ENCODE assay signal across 20 mouse cellular contexts in the genomic region with DNA sequence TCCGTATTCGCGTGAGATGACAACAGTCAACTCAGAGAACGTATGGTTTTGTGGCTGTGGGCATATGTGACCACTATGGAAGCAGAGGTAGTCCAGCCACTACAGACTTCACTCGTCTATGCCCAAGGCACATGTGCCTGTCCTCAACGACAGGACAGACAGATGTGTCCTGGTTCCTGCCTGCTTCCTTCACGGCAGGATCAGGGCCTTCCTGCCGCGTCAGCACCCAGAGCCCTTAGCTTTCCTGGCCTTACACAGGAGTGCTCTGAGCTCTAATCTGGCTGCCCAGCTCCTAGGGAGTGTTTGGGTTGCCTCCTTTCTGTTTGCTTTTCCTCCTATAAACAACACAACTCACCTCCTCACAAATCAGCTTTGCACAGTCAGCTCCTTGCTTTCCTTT. TPM values are rescaled to one million over a fixed set of nuclear protein-coding genes. Genes with fewer than 3 reads are reported as not detected.
DNase-seq lines count a peak whose midpoint lies in the region; ATAC-seq lines count a peak whose summit lies in the region.
"Had no signal": no experiment of that assay in that cellular context is flagged by ENCODE, and none has a peak within 500 bp of the region (broad histone marks: within the 10 kb centered on the region; RNA-seq: fewer than 3 reads in every experiment).

No protein-coding gene starts in this region.

- no peak overlapping the region for H3K4me3 ChIP-seq in heart, embryonic 13.5 days
- H3K4me3 ChIP-seq in brown adipose tissue, adult 24 weeks (ENCODE audit: insufficient read depth, low read depth, low read length), result no peak overlapping the region
- no peak overlapping the region for H3K4me3 ChIP-seq in limb, embryonic 13.5 days
- H3K4me3 ChIP-seq: heart, embryonic 12.5 days; hindbrain, embryonic 15.5 days; midbrain, embryonic 13.5 days; myocyte had no signal

- H3K9ac ChIP-seq in heart, embryonic 13.5 days, result no peak overlapping the region
- peak overlapping the region; percentile 31; the same call in 1 of the 2 replicates for H3K9ac ChIP-seq in limb, embryonic 13.5 days
- H3K9ac ChIP-seq: heart, embryonic 12.5 days; hindbrain, embryonic 15.5 days; midbrain, embryonic 13.5 days had no signal

- H3K27me3 ChIP-seq in heart, embryonic 13.5 days (replicated peaks), result no peaks in the 10 kb centered on the region
- H3K27me3 ChIP-seq in limb, embryonic 13.5 days, result no peaks in the 10 kb centered on the region
- H3K27me3 ChIP-seq: heart, embryonic 12.5 days; hindbrain, embryonic 15.5 days; midbrain, embryonic 13.5 days had no signal

- H3K27ac ChIP-seq in heart, embryonic 13.5 days (replicated peaks), result 0 out of 2 replicates have a peak overlapping the region, but pooled peaks have one; percentile 22
- peak overlapping the region; percentile 35 for H3K27ac ChIP-seq in brown adipose tissue, adult 24 weeks (replicated peaks; ENCODE audit: low read depth, low read length)
- peak overlapping the region; percentile 61; the same call in 1 of the 2 replicates for H3K27ac ChIP-seq in limb, embryonic 13.5 days
- H3K27ac ChIP-seq: hindbrain, embryonic 15.5 days; macrophage; midbrain, embryonic 13.5 days had no signal

- WGBS in heart, embryonic 13.5 days, result 62% methylated on average over 9 of the region's 9 CpGs
- WGBS in limb, embryonic 13.5 days, result 68% methylated on average over 9 of the region's 9 CpGs

- no peaks in the 10 kb centered on the region for H3K9me3 ChIP-seq in heart, embryonic 13.5 days
- H3K9me3 ChIP-seq in limb, embryonic 13.5 days, result no peaks in the 10 kb centered on the region
- H3K9me3 ChIP-seq: heart, embryonic 12.5 days; hindbrain, embryonic 15.5 days; midbrain, embryonic 13.5 days had no signal

- no peak overlapping the region for H3K4me2 ChIP-seq in heart, embryonic 13.5 days
- H3K4me2 ChIP-seq in limb, embryonic 13.5 days (replicated peaks), result no peak overlapping the region
- H3K4me2 ChIP-seq: heart, embryonic 12.5 days; hindbrain, embryonic 15.5 days; midbrain, embryonic 13.5 days had no signal

- no peak for DNase-seq in heart, postnatal 10 days
- peak; percentile 52 for DNase-seq in kidney, postnatal 10 days
- no peak for DNase-seq in kidney, adult 8-10 months
- no peak for DNase-seq in cerebellum, adult 9-10 months
- DNase-seq: adrenal gland, postnatal 14 days; cerebellum, adult 8-10 months; gastrocnemius, postnatal 14 days; liver; lung, adult 2 months; retina, postnatal 1 day; thymus, adult 2 months had no signal

- intact Hi-C loops in heart, postnatal 10 days (cut with DNase I), result loop anchor here (2.0 kb wide), 1 partner anchor 52 kb away; no protein-coding TSS in a partner anchor

- H3K4me1 ChIP-seq in heart, embryonic 13.5 days, result peaks cover 65% of the 10 kb centered on the region
- peaks cover 8% of the 10 kb centered on the region for H3K4me1 ChIP-seq in brown adipose tissue, adult 24 weeks (ENCODE audit: control insufficient read depth, insufficient read depth, insufficient read length, low read length)
- H3K4me1 ChIP-seq in limb, embryonic 13.5 days, result peaks cover 25% of the 10 kb centered on the region

- no peak for ATAC-seq in heart, embryonic 13.5 days (ENCODE audit: extremely low read depth, insufficient number of reproducible peaks, low FRiP score, low TSS enrichment)
- no peak for ATAC-seq in limb, embryonic 13.5 days (ENCODE audit: low FRiP score, low read depth)
- ATAC-seq: intestine, embryonic 16.5 days; midbrain, embryonic 13.5 days had no signal

- peaks cover 57% of the 10 kb centered on the region for H3K36me3 ChIP-seq in heart, embryonic 13.5 days
- peaks cover 47% of the 10 kb centered on the region for H3K36me3 ChIP-seq in limb, embryonic 13.5 days

RNA-seq across cellular contexts. Expression of a gene that starts 53.0 kb away (rescaled TPM):
- polyA plus RNA-seq in heart, embryonic 13.5 days (2015; fragmentation: Nextera tagmentation; extraction: Ambion mirVana), result 0.59 and 0.60 TPM in 2 replicates
- under 1 TPM; 0.74 to 0.84 TPM for total RNA-seq in heart, postnatal 10 days (2021)
- polyA plus RNA-seq in brown adipose tissue, adult 24 weeks (2012; ENCODE audit: insufficient read depth, insufficient read length, missing spikeins), result 0.63 TPM in 1 of 2 replicates, not detected in the other
- polyA plus RNA-seq in limb, embryonic 13.5 days (2015; fragmentation: Nextera tagmentation; extraction: Ambion mirVana), result 0.95 and 1.7 TPM in 2 replicates

RNA-seq across cellular contexts. Expression of a gene that starts 53.3 kb away (rescaled TPM):
- 9.4 and 10.9 TPM in 2 replicates for polyA plus RNA-seq in heart, embryonic 13.5 days (2015; fragmentation: Nextera tagmentation; extraction: Ambion mirVana)
- total RNA-seq in heart, postnatal 10 days (2021), result 10 to 100 TPM; 87.4 to 89.9 TPM
- polyA plus RNA-seq in brown adipose tissue, adult 24 weeks (2012; ENCODE audit: insufficient read depth, insufficient read length, missing spikeins), result 44.5 and 61.4 TPM in 2 replicates
- 12.0 and 13.8 TPM in 2 replicates for polyA plus RNA-seq in limb, embryonic 13.5 days (2015; fragmentation: Nextera tagmentation; extraction: Ambion mirVana)
